Mouse (Mus musculus) liver, embryonic 11.5 days (tissue): ENCODE results near the gene Paqr8. TPM values are rescaled to one million over a fixed set of nuclear protein-coding genes. Genes with fewer than 3 reads are reported as not detected.

ENCODE experiments used
- ATAC-seq: fragments of 200-750 bp; cut with Nextera tagmentation; replicated peaks from 2 replicates; pipeline ENCODE4 v1.8.0; 2017; ENCODE audit warnings: moderate number of reproducible peaks, mild to moderate bottlenecking, moderate TSS enrichment, moderate library complexity; ENCODE audit not compliant: low FRiP score
- DNase-seq: peaks from one replicate; pipeline ENCODE4 v3.0.0-alpha.2; 2017; ENCODE audit warnings: low spot score
- H3K27ac ChIP-seq: fragments of 300-500 bp; sonication (generic); 2 replicates; pipeline ENCODE4 v1.5.1; 2014; ENCODE audit warnings: mild to moderate bottlenecking, low read depth, low read length, control low read depth
- H3K27me3 ChIP-seq: fragments of 300-500 bp; sonication (generic); replicated peaks from 2 replicates; pipeline ENCODE4 v1.6.1; 2014; ENCODE audit warnings: low read length, mixed read lengths; ENCODE audit not compliant: control insufficient read depth, insufficient read depth
- H3K36me3 ChIP-seq: fragments of 300-500 bp; sonication (generic); 2 replicates; pipeline ENCODE4 v1.6.1; 2014; ENCODE audit warnings: mild to moderate bottlenecking, low read length, moderate library complexity, mixed read lengths; ENCODE audit not compliant: control insufficient read depth, insufficient read depth
- H3K4me1 ChIP-seq: fragments of 300-500 bp; sonication (generic); replicated peaks from 2 replicates; pipeline ENCODE4 v1.6.1; 2014; ENCODE audit warnings: low read length, mixed read lengths; ENCODE audit not compliant: control insufficient read depth, insufficient read depth
- H3K4me2 ChIP-seq: fragments of 300-500 bp; sonication (generic); 2 replicates; pipeline ENCODE4 v1.6.1; 2014; ENCODE audit warnings: mild to moderate bottlenecking, control low read depth, moderate library complexity
- H3K4me3 ChIP-seq: fragments of 300-500 bp; sonication (generic); 2 replicates; pipeline ENCODE4 v1.5.1; 2014; ENCODE audit warnings: low read depth, low read length, control low read depth
- H3K9ac ChIP-seq: fragments of 300-500 bp; sonication (generic); 2 replicates; pipeline ENCODE4 v1.6.1; 2014; ENCODE audit warnings: low read depth, low read length, control low read depth
- H3K9me3 ChIP-seq: fragments of 300-500 bp; sonication (generic); 2 replicates; pipeline ENCODE4 v1.6.1; 2016; ENCODE audit warnings: low read length, inconsistent platforms, mixed read lengths; ENCODE audit not compliant: control insufficient read depth
- WGBS: fragments of 180-500 bp; shearing (Covaris S2); extraction: QIAGEN DNeasy Blood & Tissue Kit; methylation state at CpG from one replicate; pipeline ENCODE4 v1.1.7; 2014; 5-methylcytosine and 5-hydroxymethylcytosine counted together
- polyA plus RNA-seq: library from polyadenylated mRNA; unstranded; fragments of >200 nt; fragmentation: Nextera tagmentation; extraction: Ambion mirVana; gene quantifications from 2 replicates; pipeline ENCODE4 v1.2.1, GENCODE M21; 2014

The Paqr8 gene
- polyA plus RNA-seq, 1 experiment from 2014 or later = 1.4 TPM

GRCm38 (mm10) chr1:20900336-20900735 lies 9.9 kb downstream of the Paqr8 start:
- no peak for DNase-seq
- Histone ChIP-seq H3K9ac (no peak overlapping the region), H3K4me3 (no peak overlapping the region), H3K27ac (no peak overlapping the region), H3K4me1 (no peaks in the 10 kb centered on the region), H3K9me3 (no peaks in the 10 kb centered on the region), H3K27me3 (no peaks in the 10 kb centered on the region), H3K36me3 (no peaks in the 10 kb centered on the region), H3K4me2 (no peak overlapping the region)
- no peak for ATAC-seq
- 69% methylated on average over 4 of the region's 4 CpGs for WGBS

DNA sequence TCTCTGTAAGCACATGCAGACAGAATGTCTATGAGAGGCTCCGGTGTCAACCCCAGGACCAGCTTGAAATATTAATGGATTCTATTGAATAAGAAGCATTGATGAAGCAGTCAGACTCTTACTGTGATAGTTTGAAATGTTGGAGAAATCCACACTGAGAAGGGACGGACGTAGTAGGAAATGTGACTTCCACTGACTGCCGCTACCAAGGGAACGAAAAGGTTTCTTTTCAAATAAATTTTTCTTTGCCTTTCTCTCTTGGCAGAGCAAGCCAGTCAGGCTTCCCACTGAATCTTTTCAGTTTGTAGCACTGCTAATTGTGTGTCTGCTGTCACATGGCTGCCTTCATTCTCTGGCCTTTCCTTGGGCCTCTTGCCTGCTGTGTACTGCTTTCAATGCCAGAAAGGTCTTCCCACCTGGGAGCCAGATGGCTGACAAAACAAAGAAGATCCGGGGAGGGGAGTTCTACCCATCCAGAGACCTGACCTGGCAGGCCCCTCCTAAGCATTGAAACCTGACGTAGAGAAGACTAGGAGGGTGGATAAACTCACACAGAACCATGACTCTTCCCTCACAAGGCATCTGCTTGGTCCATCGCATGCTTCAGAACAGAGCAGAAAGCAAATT lies 15.2 kb downstream of the Paqr8 start:
- no peak for ATAC-seq

DNA sequence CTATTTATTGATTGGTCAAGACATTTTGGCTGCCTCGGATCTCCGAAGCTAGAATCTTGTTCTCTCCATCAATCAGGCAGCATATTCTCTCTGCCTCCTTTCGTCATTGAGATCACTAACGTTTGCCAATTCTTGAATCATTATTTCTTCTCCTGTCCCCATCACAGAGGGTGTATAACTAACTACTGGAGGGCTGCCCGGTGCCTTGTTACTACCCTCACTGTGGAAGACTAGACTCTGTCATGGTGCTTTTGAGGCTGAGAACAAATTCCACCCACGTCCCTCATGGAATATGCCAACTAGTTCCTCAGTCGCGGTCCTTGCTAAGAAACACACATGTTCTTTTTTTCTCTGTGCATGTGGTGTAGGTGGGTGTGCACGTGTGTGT lies 15.7 kb downstream of the Paqr8 start:
- H3K27ac ChIP-seq = no peak overlapping the region
- no peak overlapping the region for H3K4me2 ChIP-seq
- WGBS = 85% methylated on average over 9 of the region's 9 CpGs
- no peak overlapping the region for H3K9ac ChIP-seq
- no peaks in the 10 kb centered on the region for H3K36me3 ChIP-seq
- H3K4me3 ChIP-seq = no peak overlapping the region
- H3K9me3 ChIP-seq = no peaks in the 10 kb centered on the region
- no peaks in the 10 kb centered on the region for H3K4me1 ChIP-seq
- no peak for DNase-seq
- no peak for ATAC-seq
- no peaks in the 10 kb centered on the region for H3K27me3 ChIP-seq

More for the DNA sequence above, 15.2 kb downstream of the Paqr8 start:
- Histone ChIP-seq H3K4me1 (no peaks in the 10 kb centered on the region), H3K4me2 (no peak overlapping the region), H3K9me3 (no peaks in the 10 kb centered on the region), H3K27ac (no peak overlapping the region), H3K36me3 (no peaks in the 10 kb centered on the region), H3K27me3 (no peaks in the 10 kb centered on the region), H3K4me3 (no peak overlapping the region), H3K9ac (no peak overlapping the region)
- DNase-seq = no peak
- 83% methylated on average over 8 of the region's 8 CpGs for WGBS

DNA sequence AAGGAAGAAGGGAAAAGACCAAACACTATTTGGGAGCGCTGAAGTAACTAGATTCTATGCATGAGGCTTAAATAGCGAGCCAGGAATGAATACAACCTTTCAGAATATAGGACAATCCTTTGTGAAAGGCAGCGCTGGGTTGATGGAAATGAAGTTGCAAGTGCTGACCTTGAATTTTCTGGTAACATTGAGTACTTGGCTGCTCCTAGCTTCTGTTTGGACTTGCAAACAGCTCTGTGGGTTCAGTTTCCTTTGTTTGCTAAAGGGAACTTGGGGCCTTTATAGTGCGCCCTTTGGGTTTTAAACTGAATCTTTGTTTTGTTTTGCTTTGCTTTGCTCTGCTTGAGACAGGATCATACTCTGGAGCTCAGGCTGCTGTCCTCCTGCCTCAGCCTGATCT lies 18.1 kb downstream of the Paqr8 start:
- 57% methylated on average over 4 of the region's 4 CpGs for WGBS

GRCm38 (mm10) chr1:20912115-20912514 lies 21.7 kb downstream of the Paqr8 start:
- H3K36me3 ChIP-seq = no peaks in the 10 kb centered on the region
- no peak for ATAC-seq
- no peak for DNase-seq
- H3K9me3 ChIP-seq = no peaks in the 10 kb centered on the region
- WGBS = 21% methylated on average over 2 of the region's 2 CpGs
- H3K27me3 ChIP-seq = no peaks in the 10 kb centered on the region
- H3K4me2 ChIP-seq = no peak overlapping the region
- no peak overlapping the region for H3K27ac ChIP-seq
- H3K9ac ChIP-seq = no peak overlapping the region
- H3K4me1 ChIP-seq = no peaks in the 10 kb centered on the region
- no peak overlapping the region for H3K4me3 ChIP-seq

More for the DNA sequence above, 18.1 kb downstream of the Paqr8 start:
- Histone ChIP-seq H3K4me1 (no peaks in the 10 kb centered on the region), H3K4me2 (no peak overlapping the region), H3K27me3 (no peaks in the 10 kb centered on the region), H3K27ac (no peak overlapping the region), H3K4me3 (no peak overlapping the region), H3K9ac (no peak overlapping the region), H3K36me3 (no peaks in the 10 kb centered on the region), H3K9me3 (no peaks in the 10 kb centered on the region)
- no peak for ATAC-seq
- DNase-seq = no peak

DNA sequence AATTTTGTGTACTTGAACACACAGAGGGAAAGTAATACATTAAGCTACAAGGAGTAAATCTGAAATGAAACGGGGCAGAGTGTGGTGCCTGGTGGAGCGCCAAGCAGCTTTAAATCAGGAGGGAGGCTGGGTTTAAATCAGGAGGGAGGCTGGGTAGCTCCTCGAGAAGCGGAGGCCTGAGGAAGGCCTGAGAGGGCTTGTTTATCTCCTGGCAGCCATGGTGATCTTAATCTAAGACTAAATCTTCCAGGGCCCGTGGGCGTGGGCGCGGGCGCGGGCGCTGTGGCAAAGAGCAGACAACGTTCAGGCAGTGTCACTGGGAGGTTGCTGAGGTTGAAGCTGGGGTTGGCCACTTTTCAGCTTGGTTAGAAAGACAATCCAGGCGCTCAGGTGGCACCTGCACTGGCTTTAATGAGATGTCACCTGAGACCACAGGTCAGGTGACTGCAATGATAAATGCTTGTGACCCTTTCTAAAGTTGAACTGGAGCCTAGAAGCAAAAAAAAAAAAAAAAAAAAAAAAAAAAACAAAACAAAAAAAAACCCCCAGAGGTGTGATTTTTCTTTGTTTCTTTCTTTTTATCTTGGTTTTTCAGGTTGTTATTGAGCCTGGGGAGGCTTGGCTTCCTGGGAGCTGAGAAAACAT lies 22.2 kb downstream of the Paqr8 start:
- H3K9ac ChIP-seq = no peak overlapping the region
- H3K36me3 ChIP-seq = no peaks in the 10 kb centered on the region
- no peaks in the 10 kb centered on the region for H3K4me1 ChIP-seq
- H3K9me3 ChIP-seq = no peaks in the 10 kb centered on the region
- no peak for ATAC-seq
- H3K27ac ChIP-seq = no peak overlapping the region
- no peak overlapping the region for H3K4me2 ChIP-seq
- WGBS = 39% methylated on average over 13 of the region's 13 CpGs
- H3K4me3 ChIP-seq = no peak overlapping the region
- no peaks in the 10 kb centered on the region for H3K27me3 ChIP-seq
- no peak for DNase-seq

- DNase-seq (no peak), ATAC-seq (no peak)
- no peaks in the 10 kb centered on the region for H3K4me1 ChIP-seq
- no peaks in the 10 kb centered on the region for H3K27me3 ChIP-seq
- no peaks in the 10 kb centered on the region for H3K36me3 ChIP-seq
- no peak overlapping the region for H3K27ac ChIP-seq
- 87% methylated on average over 3 of the region's 3 CpGs for WGBS
- H3K9me3 ChIP-seq = no peaks in the 10 kb centered on the region
- no peak overlapping the region for H3K9ac ChIP-seq
- H3K4me3 ChIP-seq = no peak overlapping the region
- H3K4me2 ChIP-seq = no peak overlapping the region
Measured at GRCm38 (mm10) chr1:20914769-20915168, 24.4 kb downstream of the Paqr8 start.

DNA sequence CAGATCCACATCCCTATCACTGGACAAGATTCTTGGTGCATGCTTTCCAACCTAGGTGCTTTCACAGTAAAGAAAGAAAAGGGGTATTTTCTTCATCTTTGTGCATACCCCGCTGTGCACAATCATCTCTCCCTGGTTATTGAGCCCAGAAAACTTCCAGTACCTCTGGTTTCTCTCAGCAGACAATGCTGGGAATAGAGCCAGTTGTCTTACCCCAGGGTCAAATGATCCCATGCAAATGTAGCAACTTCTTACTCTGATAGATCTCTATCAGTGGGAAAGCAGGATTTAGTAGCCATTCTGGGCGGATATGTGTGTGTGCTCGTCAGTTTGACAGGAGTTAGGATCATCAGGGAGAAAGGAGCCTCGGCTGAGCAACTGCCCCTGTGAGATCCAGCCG lies 25.2 kb downstream of the Paqr8 start:
- no peaks in the 10 kb centered on the region for H3K27me3 ChIP-seq
- no peaks in the 10 kb centered on the region for H3K4me1 ChIP-seq
- H3K36me3 ChIP-seq = no peaks in the 10 kb centered on the region
- 75% methylated on average over 5 of the region's 5 CpGs for WGBS
- H3K9ac ChIP-seq = no peak overlapping the region
- no peak overlapping the region for H3K4me2 ChIP-seq
- DNase-seq (no peak), ATAC-seq (no peak)
- H3K4me3 ChIP-seq = no peak overlapping the region
- H3K9me3 ChIP-seq = no peaks in the 10 kb centered on the region
- no peak overlapping the region for H3K27ac ChIP-seq

DNA sequence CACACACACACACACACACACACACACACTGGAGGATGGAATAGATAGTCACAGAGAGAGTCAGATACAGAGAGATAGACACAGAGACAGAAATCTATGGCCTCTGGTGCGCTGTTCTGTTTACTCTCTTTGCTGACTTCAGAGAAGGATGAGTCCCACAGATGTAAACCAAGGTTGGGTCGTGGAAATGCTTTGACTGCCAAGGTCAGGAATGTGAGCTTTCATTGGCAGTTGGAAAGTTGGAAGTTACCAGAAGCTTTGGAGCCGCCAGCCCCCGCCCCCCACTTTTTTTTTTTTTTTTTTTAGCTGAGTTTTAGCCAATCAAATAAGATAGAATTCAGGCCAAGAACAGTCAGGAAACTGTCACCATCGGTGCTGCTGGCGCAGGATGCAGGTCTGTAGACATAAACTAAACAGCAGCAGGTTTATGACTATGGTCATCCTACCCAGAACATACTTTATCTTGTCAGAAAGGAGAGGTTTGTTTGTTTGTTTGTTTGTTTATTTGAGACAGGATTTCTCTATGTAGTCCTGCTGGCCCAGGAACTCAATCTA lies 27.2 kb downstream of the Paqr8 start:
- Histone ChIP-seq H3K27me3 (no peaks in the 10 kb centered on the region), H3K27ac (no peak overlapping the region), H3K36me3 (no peaks in the 10 kb centered on the region), H3K4me2 (no peak overlapping the region), H3K4me1 (no peaks in the 10 kb centered on the region), H3K4me3 (no peak overlapping the region), H3K9ac (no peak overlapping the region), H3K9me3 (no peaks in the 10 kb centered on the region)
- DNase-seq = no peak
- no peak for ATAC-seq
- WGBS = 71% methylated on average over 6 of the region's 6 CpGs
